Mouse (Mus musculus) neutrophil, adult 5-6 weeks (primary cell): ENCODE results near the gene Prpf3. TPM values are rescaled to one million over a fixed set of nuclear protein-coding genes. Genes with fewer than 3 reads are reported as not detected.
"Not testable (repeated sequence)": the region's sequence is repeated elsewhere in the genome, so short reads cannot be mapped to it uniquely, and the experiment has no call there.

ENCODE experiments used
- ATAC-seq: fragments of 151-379, 151-347 bp; 2 replicates; pipeline ENCODE4 v1.8.0; 2017; ENCODE audit warnings: mild to moderate bottlenecking, moderate TSS enrichment; ENCODE audit not compliant: insufficient number of reproducible peaks, poor library complexity, low FRiP score, severe bottlenecking; ENCODE audit errors: extremely low read depth
- total RNA-seq: library from RNA; stranded (forward); fragments of 200-1000 nt; gene quantifications from 2 replicates; pipeline ENCODE4 v1.2.3, GENCODE M21; 2017

Prpf3 gene
- 56.2 and 62.6 TPM in 2 replicates for total RNA-seq

- peak; percentile 94 for ATAC-seq
Observed at GRCm38 (mm10) chr3:95855502-95856089, at the start of gene Prpf3. Gene Prpf3 (minus strand): TSS chr3:95855885.

GRCm38 (mm10) chr3:95904568-95904967 is 48.9 kb upstream of the Prpf3 start, which contains the start of gene Car14:
Gene Car14 (minus strand): TSS chr3:95904691.
- ATAC-seq = no peak

- no peak for ATAC-seq
Observed at GRCm38 (mm10) chr3:95903753-95904502, 48.2 kb upstream of the Prpf3 start.

GRCm38 (mm10) chr3:95902643-95903042 is 47.0 kb upstream of the Prpf3 start:
- no peak for ATAC-seq

GRCm38 (mm10) chr3:95902373-95902625 is 46.6 kb upstream of the Prpf3 start:
- no peak for ATAC-seq

GRCm38 (mm10) chr3:95901616-95902372 is 46.1 kb upstream of the Prpf3 start:
- no peak for ATAC-seq

GRCm38 (mm10) chr3:95899800-95900524 is 44.3 kb upstream of the Prpf3 start:
- no peak for ATAC-seq

GRCm38 (mm10) chr3:95895501-95895900 is 39.8 kb upstream of the Prpf3 start:
- ATAC-seq = not testable (repeated sequence)

GRCm38 (mm10) chr3:95894317-95895160 is 38.9 kb upstream of the Prpf3 start:
- no peak for ATAC-seq

- ATAC-seq = peak; percentile 96
Observed at GRCm38 (mm10) chr3:95893606-95894316, 38.1 kb upstream of the Prpf3 start, which contains the start of gene Aph1a. Gene Aph1a (plus strand): TSS chr3:95893969.

GRCm38 (mm10) chr3:95893126-95893525 is 37.4 kb upstream of the Prpf3 start:
- no peak for ATAC-seq

GRCm38 (mm10) chr3:95892066-95893052 is 36.7 kb upstream of the Prpf3 start:
- no peak for ATAC-seq

GRCm38 (mm10) chr3:95891211-95892065 is 35.8 kb upstream of the Prpf3 start, which contains the start of gene BC028528:
Gene BC028528 (minus strand): TSS chr3:95892005.
- ATAC-seq = peak; percentile 52

- no peak for ATAC-seq
Observed at GRCm38 (mm10) chr3:95889664-95890063, 34.0 kb upstream of the Prpf3 start.

- ATAC-seq = no peak
Observed at GRCm38 (mm10) chr3:95887596-95887995, 31.9 kb upstream of the Prpf3 start.

GRCm38 (mm10) chr3:95884400-95884799 is 28.7 kb upstream of the Prpf3 start:
- ATAC-seq = no peak
